Mouse (Mus musculus): Measurements from ENCODE around the gene Slbp.

The Slbp gene

GRCm38 (mm10) chr5:33629301-33629987 lies 22.9 kb downstream of the Slbp start, which contains the start of the genes Fam53a and Gm9903:
Fam53a (minus strand) TSS chr5:33629635.
Gm9903 (plus strand) TSS chr5:33629925.
- peak; percentile 99 to 100 for DNase-seq (ENCODE audit: low spot score in 2 of 2)

- DNase-seq (ENCODE audit: low spot score in 2 of 2), result peak; percentile 66 to 72
These were observed 23.5 kb downstream of the Slbp start for GRCm38 (mm10) chr5:33628820-33629300.

GRCm38 (mm10) chr5:33627968-33628367 lies 24.4 kb downstream of the Slbp start:
- DNase-seq (ENCODE audit: low spot score in 2 of 2), result no peak

- DNase-seq (ENCODE audit: low spot score in 2 of 2), result no peak
These were observed 28.6 kb downstream of the Slbp start for GRCm38 (mm10) chr5:33623766-33624165.

- no peak for DNase-seq (ENCODE audit: low spot score in 2 of 2)
These were observed 29.7 kb downstream of the Slbp start for GRCm38 (mm10) chr5:33622671-33623070.

- DNase-seq (ENCODE audit: low spot score in 2 of 2), result no peak
These were observed 38.0 kb downstream of the Slbp start for GRCm38 (mm10) chr5:33614391-33614790.

GRCm38 (mm10) chr5:33611795-33612194 lies 40.6 kb downstream of the Slbp start:
- DNase-seq (ENCODE audit: low spot score in 2 of 2), result no peak

GRCm38 (mm10) chr5:33609226-33609625 lies 43.1 kb downstream of the Slbp start:
- DNase-seq (ENCODE audit: low spot score in 2 of 2), result no peak

GRCm38 (mm10) chr5:33607434-33607833 lies 44.9 kb downstream of the Slbp start:
- DNase-seq (ENCODE audit: low spot score in 2 of 2), result no peak

GRCm38 (mm10) chr5:33606631-33607030 lies 45.7 kb downstream of the Slbp start:
- no peak for DNase-seq (ENCODE audit: low spot score in 2 of 2)

GRCm38 (mm10) chr5:33605314-33605713 lies 47.1 kb downstream of the Slbp start:
- DNase-seq (ENCODE audit: low spot score in 2 of 2), result no peak

- DNase-seq (ENCODE audit: low spot score in 2 of 2), result no peak
These were observed 58.8 kb downstream of the Slbp start for GRCm38 (mm10) chr5:33593620-33594019.

GRCm38 (mm10) chr5:33589221-33589888 lies 63.0 kb downstream of the Slbp start:
- DNase-seq (ENCODE audit: low spot score in 2 of 2), result peak; percentile 74 to 86

- DNase-seq (ENCODE audit: low spot score in 2 of 2), result no peak
These were observed 64.3 kb downstream of the Slbp start for GRCm38 (mm10) chr5:33588066-33588465.

- DNase-seq (ENCODE audit: low spot score in 2 of 2), result no peak
These were observed 64.8 kb downstream of the Slbp start for GRCm38 (mm10) chr5:33587498-33588058.
